Mouse (Mus musculus): ENCODE measurements around the gene Ccnt2. TPM values are rescaled to one million over a fixed set of nuclear protein-coding genes. Genes with fewer than 3 reads are reported as not detected.
"Not testable (repeated sequence)": the region's sequence is repeated elsewhere in the genome, so short reads cannot be mapped to it uniquely, and the experiment has no call there.

The Ccnt2 gene
- polyA plus RNA-seq, 1 experiment from 2014 or later = 94.9 TPM

DNA sequence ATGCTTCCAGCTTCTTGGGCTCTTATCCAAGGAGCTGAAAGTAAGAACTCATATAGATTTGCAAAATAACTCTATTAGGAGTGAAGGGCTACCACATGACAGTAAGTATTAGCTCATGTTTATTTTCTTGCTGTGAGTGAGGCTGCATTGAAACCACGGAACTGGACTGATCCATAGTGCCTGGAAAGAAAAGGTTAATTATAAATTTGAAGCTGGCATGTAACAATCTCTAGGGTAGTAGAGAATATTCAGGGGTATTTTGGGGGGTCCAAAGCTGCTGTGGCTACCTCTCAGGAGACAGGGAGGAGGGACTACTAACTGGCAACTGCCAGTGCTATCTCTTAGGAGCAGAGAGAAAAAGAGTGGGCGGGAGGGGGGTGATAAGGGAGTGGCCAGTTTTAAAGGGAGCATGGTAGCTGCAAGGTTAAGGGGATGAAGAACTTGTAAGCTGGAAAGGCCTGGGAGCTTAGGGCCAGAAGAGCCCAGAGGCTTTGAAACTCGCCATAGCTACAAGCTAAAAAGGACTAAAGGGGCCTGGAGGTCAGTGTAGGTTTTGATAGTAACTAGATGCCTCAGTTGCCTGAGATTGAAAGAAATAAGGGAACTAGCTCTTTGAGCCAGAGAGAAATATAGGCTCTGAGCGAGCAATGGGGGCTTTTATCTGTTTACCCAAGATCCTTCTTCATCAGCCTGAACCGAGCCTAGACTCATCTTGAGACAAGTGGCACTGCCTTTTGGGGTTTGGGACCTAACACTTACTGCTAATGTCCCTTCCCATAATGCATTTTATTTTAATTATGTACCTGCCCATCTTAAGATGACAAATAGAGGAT lies 17.4 kb upstream of the Ccnt2 start:
- ATAC-seq = no peak
- Histone ChIP-seq H3K27ac (ENCODE audit: low read length) (no peak overlapping the region), H3K9ac (ENCODE audit: low read depth, low read length) (no peak overlapping the region), H3K4me3 (ENCODE audit: low read depth, low read length) (no peak overlapping the region), H3K36me3 (ENCODE audit: control insufficient read depth, insufficient read depth, low read length) (no peaks in the 10 kb centered on the region), H3K4me2 (ENCODE audit: low read length) (no peak overlapping the region), H3K27me3 (ENCODE audit: control insufficient read depth, insufficient read depth, low read depth, low read length) (no peaks in the 10 kb centered on the region), H3K4me1 (ENCODE audit: control insufficient read depth, insufficient read depth, low read length) (no peaks in the 10 kb centered on the region), H3K9me3 (replicated peaks; ENCODE audit: control insufficient read depth, low read length, poor library complexity, severe bottlenecking) (no peaks in the 10 kb centered on the region)
- WGBS = 75% methylated on average over 5 of the region's 5 CpGs

DNA sequence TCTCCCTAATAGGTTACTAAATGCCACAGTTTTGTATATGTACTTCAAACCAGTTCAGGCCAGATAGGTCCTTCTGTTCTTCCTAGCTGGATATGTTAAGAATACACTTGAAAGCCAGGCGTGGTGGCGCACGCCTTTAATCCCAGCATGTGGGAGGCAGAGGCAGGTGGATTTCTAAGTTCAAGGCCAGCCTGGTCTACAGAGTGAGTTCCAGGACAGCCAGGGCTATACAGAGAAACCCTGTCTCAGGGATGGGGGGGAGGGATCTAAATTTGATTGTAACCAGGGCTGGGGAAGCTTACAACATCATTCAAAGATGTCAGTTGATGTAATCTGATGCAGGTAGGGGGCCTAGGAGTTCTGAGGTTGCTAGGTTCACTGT lies 16.8 kb upstream of the Ccnt2 start:
- not testable (repeated sequence) for H3K4me1 ChIP-seq (ENCODE audit: control insufficient read depth, insufficient read depth, low read length); H3K27ac ChIP-seq (ENCODE audit: low read length); ATAC-seq; H3K9ac ChIP-seq (ENCODE audit: low read depth, low read length); H3K27me3 ChIP-seq (ENCODE audit: control insufficient read depth, insufficient read depth, low read depth, low read length); H3K4me2 ChIP-seq (ENCODE audit: low read length); H3K9me3 ChIP-seq (replicated peaks; ENCODE audit: control insufficient read depth, low read length, poor library complexity, severe bottlenecking); H3K4me3 ChIP-seq (ENCODE audit: low read depth, low read length); H3K36me3 ChIP-seq (ENCODE audit: control insufficient read depth, insufficient read depth, low read length)
- whole genome bisulfite sequencing = 96% methylated on average over 3 of the region's 3 CpGs

DNA sequence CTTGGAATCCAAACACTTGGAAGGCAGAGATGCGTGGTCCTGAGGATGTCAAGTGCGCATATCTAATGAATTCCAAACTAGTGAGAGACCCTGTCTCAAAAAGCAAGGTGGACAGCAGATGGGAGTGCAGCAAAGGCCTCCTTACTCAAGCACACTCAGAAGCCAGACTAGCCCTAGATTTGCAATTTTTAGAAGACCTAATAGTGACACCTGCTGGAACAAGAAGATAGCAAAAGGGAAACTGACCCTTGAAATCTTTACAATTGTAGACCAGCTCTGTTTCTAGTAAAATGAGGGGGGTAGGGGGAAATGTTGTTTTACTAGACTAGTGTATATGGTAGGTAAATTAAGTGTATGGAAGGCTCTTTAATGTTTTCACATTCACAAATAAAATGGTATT lies 8.5 kb upstream of the Ccnt2 start:
- H3K9me3 ChIP-seq (replicated peaks; ENCODE audit: control insufficient read depth, low read length, poor library complexity, severe bottlenecking) = no peaks in the 10 kb centered on the region
- H3K27ac ChIP-seq (ENCODE audit: low read length) = no peak overlapping the region
- H3K4me2 ChIP-seq (ENCODE audit: low read length) = no peak overlapping the region
- H3K27me3 ChIP-seq (ENCODE audit: control insufficient read depth, insufficient read depth, low read depth, low read length) = no peaks in the 10 kb centered on the region
- no peak overlapping the region for H3K9ac ChIP-seq (ENCODE audit: low read depth, low read length)
- H3K4me1 ChIP-seq (ENCODE audit: control insufficient read depth, insufficient read depth, low read length) = no peaks in the 10 kb centered on the region
- peak; percentile 42; the same call in 1 of the 2 replicates for ATAC-seq
- H3K36me3 ChIP-seq (ENCODE audit: control insufficient read depth, insufficient read depth, low read length) = no peaks in the 10 kb centered on the region
- no peak overlapping the region for H3K4me3 ChIP-seq (ENCODE audit: low read depth, low read length)
- WGBS = 61% methylated on average over 2 of the region's 2 CpGs

DNA sequence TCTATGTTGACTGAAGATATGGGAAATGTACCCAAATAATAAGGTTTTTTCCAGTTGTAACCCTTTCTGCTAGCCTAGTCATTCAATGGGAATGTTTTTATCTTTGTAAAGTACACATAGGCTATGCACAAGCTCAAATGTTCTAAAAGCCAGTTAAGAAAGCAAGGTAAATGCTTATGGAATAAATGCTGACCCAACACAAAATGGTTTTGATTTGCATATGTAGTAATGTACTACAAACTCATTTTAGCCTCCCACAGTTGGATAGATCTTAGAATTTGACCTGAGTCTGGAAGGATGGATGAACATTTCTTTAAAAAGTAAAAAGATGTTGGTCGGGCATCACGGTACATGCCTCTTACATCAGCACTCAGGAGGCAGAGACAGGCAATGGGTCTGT lies 7.2 kb upstream of the Ccnt2 start:
- Histone ChIP-seq H3K9me3 (replicated peaks; ENCODE audit: control insufficient read depth, low read length, poor library complexity, severe bottlenecking) (no peaks in the 10 kb centered on the region), H3K27me3 (ENCODE audit: control insufficient read depth, insufficient read depth, low read depth, low read length) (no peaks in the 10 kb centered on the region), H3K4me3 (ENCODE audit: low read depth, low read length) (no peak overlapping the region), H3K4me2 (ENCODE audit: low read length) (no peak overlapping the region), H3K4me1 (ENCODE audit: control insufficient read depth, insufficient read depth, low read length) (no peaks in the 10 kb centered on the region), H3K9ac (ENCODE audit: low read depth, low read length) (no peak overlapping the region), H3K27ac (ENCODE audit: low read length) (no peak overlapping the region), H3K36me3 (ENCODE audit: control insufficient read depth, insufficient read depth, low read length) (no peaks in the 10 kb centered on the region)
- no peak for ATAC-seq
- 91% methylated on average over 2 of the region's 2 CpGs for WGBS

DNA sequence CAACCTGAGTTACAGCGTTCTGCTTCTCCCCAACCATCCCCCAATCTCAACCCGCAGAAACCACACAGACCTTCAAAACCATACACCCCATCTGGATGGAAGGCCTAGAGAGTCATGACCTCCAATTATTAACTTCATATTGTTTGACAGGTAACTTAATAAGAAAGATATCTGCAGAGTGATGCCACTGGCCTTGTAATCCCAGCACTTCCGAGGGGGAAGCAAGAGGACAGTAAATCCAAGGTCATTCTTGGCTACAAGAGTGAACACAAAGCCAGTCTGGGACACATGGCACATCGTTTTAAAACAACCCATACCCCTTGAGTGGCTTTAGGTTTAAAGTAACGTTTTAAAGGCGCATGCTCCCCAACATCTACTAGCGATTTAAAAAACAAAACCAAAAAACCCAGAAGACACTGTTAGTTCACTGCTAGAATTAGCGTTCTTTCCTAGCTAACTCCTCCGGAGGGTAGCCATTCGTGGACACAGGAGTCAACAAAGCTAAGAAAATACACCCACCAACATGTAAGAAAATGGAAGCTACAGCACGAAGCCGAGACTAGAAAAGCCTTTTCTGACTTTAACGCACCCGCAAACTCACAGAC lies 664 bp upstream of the Ccnt2 start:
- WGBS = under 1% methylated on average over 14 of the region's 14 CpGs
- Histone ChIP-seq H3K4me1 (ENCODE audit: control insufficient read depth, insufficient read depth, low read length) (peaks cover 28% of the 10 kb centered on the region), H3K27me3 (ENCODE audit: control insufficient read depth, insufficient read depth, low read depth, low read length) (no peaks in the 10 kb centered on the region), H3K4me3 (ENCODE audit: low read depth, low read length) (peak overlapping the region; percentile 63), H3K4me2 (ENCODE audit: low read length) (peak overlapping the region; percentile 89), H3K9me3 (replicated peaks; ENCODE audit: control insufficient read depth, low read length, poor library complexity, severe bottlenecking) (no peaks in the 10 kb centered on the region), H3K27ac (ENCODE audit: low read length) (peak overlapping the region; percentile 93), H3K9ac (ENCODE audit: low read depth, low read length) (peak overlapping the region; percentile 51), H3K36me3 (ENCODE audit: control insufficient read depth, insufficient read depth, low read length) (no peaks in the 10 kb centered on the region)
- peak; percentile 57 for ATAC-seq

DNA sequence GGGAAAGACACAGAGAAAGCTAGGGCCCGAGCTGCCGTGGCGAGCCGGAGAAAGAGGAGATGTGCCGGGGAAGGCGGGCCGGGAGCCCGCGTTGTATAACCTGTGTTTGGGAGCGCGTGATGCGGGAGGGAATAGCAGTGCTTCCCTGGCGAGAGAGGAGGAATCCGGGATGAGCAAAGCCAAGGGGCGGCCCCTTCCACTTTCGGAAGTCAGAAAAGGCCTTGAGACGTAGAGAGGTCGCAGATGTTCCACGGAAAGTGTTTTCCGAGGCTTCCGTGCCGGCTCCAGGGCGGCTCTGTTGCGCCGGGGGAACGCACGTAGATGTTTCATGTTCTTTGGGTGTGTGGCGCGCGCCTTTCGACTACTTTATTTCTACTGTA lies 527 bp downstream of the Ccnt2 start:
- Histone ChIP-seq H3K4me2 (ENCODE audit: low read length) (peak overlapping the region; percentile 87), H3K4me3 (ENCODE audit: low read depth, low read length) (peak overlapping the region; percentile 63), H3K36me3 (ENCODE audit: control insufficient read depth, insufficient read depth, low read length) (no peaks in the 10 kb centered on the region), H3K9ac (ENCODE audit: low read depth, low read length) (peak overlapping the region; percentile 75), H3K9me3 (replicated peaks; ENCODE audit: control insufficient read depth, low read length, poor library complexity, severe bottlenecking) (no peaks in the 10 kb centered on the region), H3K4me1 (ENCODE audit: control insufficient read depth, insufficient read depth, low read length) (peaks cover 28% of the 10 kb centered on the region), H3K27me3 (ENCODE audit: control insufficient read depth, insufficient read depth, low read depth, low read length) (no peaks in the 10 kb centered on the region), H3K27ac (ENCODE audit: low read length) (peak overlapping the region; percentile 93)
- peak; percentile 57; the same call in 1 of the 2 replicates for ATAC-seq
- under 1% methylated on average over 31 of the region's 31 CpGs for WGBS

DNA sequence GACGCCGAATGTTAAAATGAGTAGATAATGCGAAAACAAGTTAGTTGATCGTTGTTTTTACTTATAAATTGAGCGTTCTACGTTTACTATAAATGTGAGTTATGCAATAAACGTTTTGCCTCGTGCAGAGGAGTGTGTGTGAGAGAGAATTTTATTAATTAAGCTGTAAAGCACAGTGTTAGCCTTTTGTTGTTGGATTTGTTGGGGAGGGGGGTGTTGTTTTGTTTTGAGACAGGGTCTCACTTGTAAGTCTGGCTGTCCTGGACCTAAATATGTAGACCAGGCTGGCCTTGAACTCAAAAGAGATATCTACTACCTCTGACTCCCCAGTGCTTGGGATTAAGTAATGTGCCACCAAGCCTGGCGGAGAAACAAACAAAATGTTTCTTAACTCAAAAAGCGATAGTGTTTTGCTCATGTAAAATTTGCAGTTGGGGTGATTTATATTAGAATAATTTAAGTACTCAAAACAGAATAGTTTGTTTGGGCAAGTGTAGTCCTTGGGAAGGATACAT lies 1.3 kb downstream of the Ccnt2 start:
- H3K27me3 ChIP-seq (ENCODE audit: control insufficient read depth, insufficient read depth, low read depth, low read length) = no peaks in the 10 kb centered on the region
- peaks cover 29% of the 10 kb centered on the region for H3K4me1 ChIP-seq (ENCODE audit: control insufficient read depth, insufficient read depth, low read length)
- H3K4me3 ChIP-seq (ENCODE audit: low read depth, low read length) = peak overlapping the region; percentile 63
- WGBS = 9% methylated on average over 10 of the region's 10 CpGs
- H3K36me3 ChIP-seq (ENCODE audit: control insufficient read depth, insufficient read depth, low read length) = no peaks in the 10 kb centered on the region
- no peak for ATAC-seq
- peak overlapping the region; percentile 87 for H3K4me2 ChIP-seq (ENCODE audit: low read length)
- H3K9me3 ChIP-seq (replicated peaks; ENCODE audit: control insufficient read depth, low read length, poor library complexity, severe bottlenecking) = no peaks in the 10 kb centered on the region
- H3K9ac ChIP-seq (ENCODE audit: low read depth, low read length) = peak overlapping the region; percentile 75
- H3K27ac ChIP-seq (ENCODE audit: low read length) = no peak overlapping the region

DNA sequence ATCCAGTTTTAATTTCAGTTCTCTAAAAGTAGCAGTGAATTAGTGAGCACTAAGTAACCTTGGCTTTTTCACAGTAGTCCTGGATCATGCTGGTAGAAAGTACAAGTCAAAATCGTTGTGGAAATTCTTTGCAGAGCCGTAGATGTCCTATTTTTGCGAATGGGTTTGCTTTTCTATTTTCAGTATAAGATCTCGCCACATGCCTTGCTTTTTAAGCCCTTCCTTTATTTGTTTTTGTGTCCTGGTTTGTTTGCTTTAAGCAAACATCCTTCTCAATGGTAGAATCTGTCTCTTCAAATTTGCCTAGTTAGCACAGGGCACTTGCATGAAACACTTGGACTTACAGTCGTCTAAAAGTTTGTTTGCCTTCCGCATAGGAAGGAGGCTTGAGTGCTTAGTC lies 2.3 kb downstream of the Ccnt2 start:
- no peak overlapping the region for H3K9ac ChIP-seq (ENCODE audit: low read depth, low read length)
- peaks cover 36% of the 10 kb centered on the region for H3K4me1 ChIP-seq (ENCODE audit: control insufficient read depth, insufficient read depth, low read length)
- H3K9me3 ChIP-seq (replicated peaks; ENCODE audit: control insufficient read depth, low read length, poor library complexity, severe bottlenecking) = no peaks in the 10 kb centered on the region
- no peak for ATAC-seq
- no peaks in the 10 kb centered on the region for H3K27me3 ChIP-seq (ENCODE audit: control insufficient read depth, insufficient read depth, low read depth, low read length)
- 65% methylated on average over 6 of the region's 6 CpGs for WGBS
- peak overlapping the region; percentile 32 for H3K4me2 ChIP-seq (ENCODE audit: low read length)
- H3K36me3 ChIP-seq (ENCODE audit: control insufficient read depth, insufficient read depth, low read length) = no peaks in the 10 kb centered on the region
- no peak overlapping the region for H3K27ac ChIP-seq (ENCODE audit: low read length)
- peak overlapping the region; percentile 10 for H3K4me3 ChIP-seq (ENCODE audit: low read depth, low read length)

DNA sequence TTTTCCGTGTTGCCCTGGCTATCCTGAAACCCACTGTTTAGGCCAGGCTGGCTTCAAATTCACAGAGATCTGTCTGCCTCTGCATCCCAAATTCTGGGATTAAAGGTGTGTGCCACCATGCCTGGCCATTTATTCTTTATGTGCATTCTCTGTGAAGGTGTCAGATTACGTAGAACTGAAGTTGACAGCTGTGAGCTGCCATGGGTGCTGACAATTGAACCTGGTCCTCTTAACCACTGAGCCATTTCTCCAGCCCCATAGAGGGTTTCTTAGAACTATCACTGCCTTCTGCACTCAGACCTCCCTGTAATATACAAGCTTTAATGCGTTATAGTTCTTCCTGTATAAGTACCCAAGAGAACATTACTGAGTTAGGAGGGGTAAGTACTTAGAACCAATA lies 4.6 kb downstream of the Ccnt2 start:
- Histone ChIP-seq H3K27ac (ENCODE audit: low read length) (no peak overlapping the region), H3K27me3 (ENCODE audit: control insufficient read depth, insufficient read depth, low read depth, low read length) (no peaks in the 10 kb centered on the region), H3K9ac (ENCODE audit: low read depth, low read length) (no peak overlapping the region), H3K4me3 (ENCODE audit: low read depth, low read length) (no peak overlapping the region), H3K36me3 (ENCODE audit: control insufficient read depth, insufficient read depth, low read length) (no peaks in the 10 kb centered on the region), H3K4me2 (ENCODE audit: low read length) (no peak overlapping the region), H3K9me3 (replicated peaks; ENCODE audit: control insufficient read depth, low read length, poor library complexity, severe bottlenecking) (no peaks in the 10 kb centered on the region), H3K4me1 (ENCODE audit: control insufficient read depth, insufficient read depth, low read length) (peaks cover 42% of the 10 kb centered on the region)
- ATAC-seq = no peak
- 92% methylated on average over 3 of the region's 3 CpGs for WGBS
